Mouse (Mus musculus): Measurements from ENCODE around the gene Ing5. TPM values are rescaled to one million over a fixed set of nuclear protein-coding genes. Genes with fewer than 3 reads are reported as not detected.
"Not testable (repeated sequence)": the region's sequence is repeated elsewhere in the genome, so short reads cannot be mapped to it uniquely, and the experiment has no call there.

The Ing5 gene
- polyA plus RNA-seq (2014; fragmentation: Nextera tagmentation; extraction: Ambion mirVana), result 22.7 and 24.8 TPM in 2 replicates

DNA sequence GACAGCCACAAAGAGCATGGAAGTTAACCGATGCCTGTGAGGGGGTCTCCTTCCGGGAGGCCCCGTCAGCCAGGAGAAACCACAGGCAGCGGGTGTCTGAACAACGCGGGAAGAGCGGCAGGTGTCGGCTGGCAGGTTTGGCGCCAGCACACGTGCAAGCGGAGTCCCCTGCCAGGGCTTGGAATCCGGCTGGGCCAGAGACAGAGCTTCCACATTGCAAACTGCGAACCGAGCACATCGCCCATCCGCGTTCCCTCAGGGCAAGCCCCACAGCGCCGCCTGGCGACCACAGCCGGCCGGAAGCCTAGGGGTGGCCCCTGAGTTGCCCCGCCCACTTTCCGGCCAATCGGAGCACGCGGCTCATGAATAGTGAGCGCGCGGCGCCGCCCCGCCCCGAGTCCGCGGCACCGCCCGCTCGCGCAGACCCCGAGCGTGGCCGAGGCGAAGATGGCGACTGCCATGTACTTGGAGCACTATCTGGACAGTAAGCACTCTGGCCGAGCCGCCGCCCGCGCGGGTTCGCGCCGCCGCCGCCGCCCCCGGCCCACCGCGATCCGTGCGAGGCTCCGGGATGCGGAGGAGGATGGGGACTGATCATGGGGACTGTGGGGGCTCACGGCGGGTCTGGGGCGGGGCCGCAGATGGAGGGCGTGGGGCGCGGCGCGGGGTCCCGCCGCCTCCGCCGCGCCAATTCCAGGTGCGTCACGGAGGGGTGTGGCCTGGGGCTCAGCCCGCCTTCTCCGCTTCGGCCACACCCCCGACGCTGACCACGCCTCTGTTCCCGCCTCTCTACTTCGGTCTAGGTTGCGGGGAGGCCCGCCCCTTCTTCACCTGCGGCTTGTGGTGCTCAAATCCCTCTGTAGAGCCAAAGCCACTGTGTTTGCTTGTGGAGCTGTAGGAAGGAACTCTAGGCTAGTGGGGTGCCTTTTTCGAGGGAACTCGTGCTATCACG, at the start of gene Ing5:
TSS of gene Ing5 (plus strand) at position 410 of the 952 bp plus-strand sequence.
- Histone ChIP-seq H3K9me3 (ENCODE audit: low read depth, low read length) (no peaks in the 10 kb centered on the region), H3K27ac (ENCODE audit: low read depth) (peak within 1 kb of the TSS; percentile 96), H3K4me1 (ENCODE audit: insufficient read depth) (0 out of 2 replicates have a peak, but pooled peaks cover 12% of the 10 kb centered on the region), H3K4me2 (peak within 1 kb of the TSS; percentile 78), H3K27me3 (ENCODE audit: insufficient read depth, low read length) (no peaks in the 10 kb centered on the region), H3K4me3 (ENCODE audit: low read depth, low read length) (peak within 1 kb of the TSS; percentile 78), H3K9ac (peak within 1 kb of the TSS; percentile 86), H3K36me3 (ENCODE audit: insufficient read depth) (peaks cover 49% of the 10 kb centered on the region)
- ATAC-seq (ENCODE audit: insufficient read depth) (peak; percentile 92), DNase-seq (peak; percentile 99)
- peak; percentile 95 for TF ChIP-seq CTCF (IDR thresholded peaks at IDR 0.05; ENCODE audit: low read depth)
- under 1% methylated on average over 86 of the region's 94 CpGs for WGBS

DNA sequence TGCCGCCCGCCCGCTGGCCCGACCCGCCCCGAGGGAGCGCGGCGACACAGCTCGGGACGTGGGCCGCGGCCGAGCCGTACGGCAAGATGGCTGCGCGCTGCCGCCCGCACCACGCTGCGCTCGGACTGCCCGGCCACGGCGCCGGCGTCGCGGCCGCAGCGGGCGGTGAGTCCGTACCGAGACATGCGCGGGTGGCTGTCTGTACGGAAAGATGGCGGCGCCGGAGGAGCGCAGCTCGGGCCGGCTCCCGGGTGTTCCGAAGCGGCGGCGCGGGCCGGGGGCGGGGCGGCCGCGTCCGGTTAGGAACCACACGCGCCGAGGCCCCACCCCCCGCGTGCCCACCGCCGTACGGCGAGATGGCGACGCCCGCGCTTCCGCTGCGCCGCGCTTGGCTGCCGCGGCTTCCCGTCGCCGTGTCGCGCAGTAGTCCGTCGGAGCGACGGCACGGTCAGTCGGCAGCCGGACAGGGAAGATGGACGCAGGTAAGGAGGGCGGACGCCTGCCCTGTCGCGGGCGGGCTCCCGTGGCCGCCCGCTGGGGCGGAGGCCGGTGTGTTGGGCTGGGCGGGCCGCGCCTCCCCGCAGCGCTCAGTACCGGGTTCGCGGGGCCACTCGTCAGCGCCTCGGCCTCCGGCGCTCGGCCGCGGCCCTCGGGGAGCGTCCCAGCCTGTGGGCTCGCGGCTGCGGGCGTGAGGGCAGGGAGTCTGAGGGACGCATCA, 49.0 kb upstream of the Ing5 start, which contains the start of gene Thap4:
TSS of gene Thap4 (minus strand) at position 292 of the 718 bp plus-strand sequence.
- peak within 1 kb of the TSS; percentile 75 for H3K4me2 ChIP-seq
- no peaks in the 10 kb centered on the region for H3K9me3 ChIP-seq (ENCODE audit: low read depth, low read length)
- 0 out of 2 replicates have a peak, but pooled peaks cover 3% of the 10 kb centered on the region for H3K4me1 ChIP-seq (ENCODE audit: insufficient read depth)
- DNase-seq (peak; percentile 94), ATAC-seq (ENCODE audit: insufficient read depth) (peak; percentile 93)
- peak within 1 kb of the TSS; percentile 86 for H3K27ac ChIP-seq (ENCODE audit: low read depth)
- no peaks in the 10 kb centered on the region for H3K27me3 ChIP-seq (ENCODE audit: insufficient read depth, low read length)
- no peak for TF ChIP-seq CTCF (IDR thresholded peaks at IDR 0.05; ENCODE audit: low read depth)
- H3K4me3 ChIP-seq (ENCODE audit: low read depth, low read length), result peak within 1 kb of the TSS; percentile 96
- H3K36me3 ChIP-seq (ENCODE audit: insufficient read depth), result peaks cover 10% of the 10 kb centered on the region
- WGBS, result under 1% methylated on average over 104 of the region's 121 CpGs
- H3K9ac ChIP-seq, result peak within 1 kb of the TSS; percentile 86

- no peak for TF ChIP-seq CTCF (IDR thresholded peaks at IDR 0.05; ENCODE audit: low read depth)
- Histone ChIP-seq H3K4me3 (ENCODE audit: low read depth, low read length) (peak overlapping the region; percentile 96), H3K27ac (ENCODE audit: low read depth) (peak overlapping the region; percentile 86), H3K4me2 (peak overlapping the region; percentile 75), H3K9me3 (ENCODE audit: low read depth, low read length) (no peaks in the 10 kb centered on the region), H3K27me3 (ENCODE audit: insufficient read depth, low read length) (no peaks in the 10 kb centered on the region), H3K9ac (peak overlapping the region; percentile 86), H3K4me1 (ENCODE audit: insufficient read depth) (0 out of 2 replicates have a peak, but pooled peaks cover 3% of the 10 kb centered on the region), H3K36me3 (ENCODE audit: insufficient read depth) (peaks cover 5% of the 10 kb centered on the region; the same call in 1 of the 2 replicates)
- ATAC-seq (ENCODE audit: insufficient read depth), result no peak
- DNase-seq, result peak; percentile 58
- under 1% methylated on average over 13 of the region's 13 CpGs for WGBS
Measured at GRCm38 (mm10) chr1:93755291-93755610, 48.5 kb upstream of the Ing5 start.

- H3K36me3 ChIP-seq (ENCODE audit: insufficient read depth), result peaks cover 1% of the 10 kb centered on the region; the same call in 1 of the 2 replicates
- WGBS, result 22% methylated on average over 7 of the region's 7 CpGs
- H3K27me3 ChIP-seq (ENCODE audit: insufficient read depth, low read length), result no peaks in the 10 kb centered on the region
- H3K4me2 ChIP-seq, result peak overlapping the region; percentile 75
- H3K4me1 ChIP-seq (ENCODE audit: insufficient read depth), result 0 out of 2 replicates have a peak, but pooled peaks cover 3% of the 10 kb centered on the region
- H3K9ac ChIP-seq, result peak overlapping the region; percentile 86
- DNase-seq (no peak), ATAC-seq (ENCODE audit: insufficient read depth) (no peak)
- no peak for TF ChIP-seq CTCF (IDR thresholded peaks at IDR 0.05; ENCODE audit: low read depth)
- no peaks in the 10 kb centered on the region for H3K9me3 ChIP-seq (ENCODE audit: low read depth, low read length)
- H3K27ac ChIP-seq (ENCODE audit: low read depth), result peak overlapping the region; percentile 86; the same call in 1 of the 2 replicates
- H3K4me3 ChIP-seq (ENCODE audit: low read depth, low read length), result peak overlapping the region; percentile 96
Measured at GRCm38 (mm10) chr1:93755618-93756017, 48.1 kb upstream of the Ing5 start.

DNA sequence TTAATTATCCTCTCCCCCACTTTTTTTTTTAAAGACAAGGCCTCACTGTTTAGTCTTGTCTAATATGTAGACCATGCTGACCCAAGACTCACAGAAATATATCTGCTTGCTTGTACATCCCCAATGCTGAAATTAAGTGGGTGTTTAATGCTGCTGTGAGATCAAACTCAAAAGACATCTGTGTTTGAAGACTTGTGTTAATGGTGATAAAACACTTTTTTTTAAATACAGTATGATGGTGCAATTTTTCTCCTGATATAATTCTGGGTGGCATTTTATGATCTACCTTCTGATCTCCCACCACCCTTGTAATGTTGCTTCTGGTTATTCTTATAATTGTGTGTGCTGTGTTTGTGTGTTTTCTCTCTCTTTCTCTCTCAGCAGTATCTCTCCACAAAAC, 47.6 kb upstream of the Ing5 start:
- Histone ChIP-seq H3K27me3 (ENCODE audit: insufficient read depth, low read length) (no peaks in the 10 kb centered on the region), H3K4me1 (ENCODE audit: insufficient read depth) (0 out of 2 replicates have a peak, but pooled peaks cover 3% of the 10 kb centered on the region), H3K4me2 (peak overlapping the region; percentile 75), H3K9ac (0 out of 2 replicates have a peak overlapping the region, but pooled peaks have one; percentile 86), H3K9me3 (ENCODE audit: low read depth, low read length) (no peaks in the 10 kb centered on the region), H3K36me3 (ENCODE audit: insufficient read depth) (no peaks in the 10 kb centered on the region), H3K27ac (ENCODE audit: low read depth) (no peak overlapping the region), H3K4me3 (ENCODE audit: low read depth, low read length) (peak overlapping the region; percentile 96)
- no peak for TF ChIP-seq CTCF (IDR thresholded peaks at IDR 0.05; ENCODE audit: low read depth)
- ATAC-seq (ENCODE audit: insufficient read depth), result no peak
- no peak for DNase-seq

DNA sequence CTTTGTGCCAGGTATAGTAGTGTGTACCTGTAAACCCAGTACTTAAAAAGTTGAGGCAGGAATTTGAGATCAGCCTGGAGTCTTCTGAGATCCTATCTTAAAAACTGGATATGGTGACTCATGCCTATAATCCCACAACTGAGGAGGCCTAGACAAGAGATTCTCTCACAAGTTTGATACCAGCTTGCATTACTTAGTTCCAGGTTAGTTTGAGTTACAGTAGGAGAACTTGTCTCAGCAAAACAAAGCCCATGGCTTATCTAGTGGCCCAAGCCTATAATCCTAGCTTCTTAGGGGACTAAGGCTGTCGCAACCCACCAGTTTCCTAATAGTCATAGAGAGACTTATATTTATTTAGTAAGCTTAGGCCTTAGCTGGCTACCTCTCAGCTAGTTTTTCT, 43.7 kb upstream of the Ing5 start:
- Histone ChIP-seq H3K4me2 (no peak overlapping the region), H3K4me1 (ENCODE audit: insufficient read depth) (no peaks in the 10 kb centered on the region), H3K27me3 (ENCODE audit: insufficient read depth, low read length) (no peaks in the 10 kb centered on the region), H3K9ac (no peak overlapping the region), H3K4me3 (ENCODE audit: low read depth, low read length) (no peak overlapping the region), H3K9me3 (ENCODE audit: low read depth, low read length) (no peaks in the 10 kb centered on the region), H3K36me3 (ENCODE audit: insufficient read depth) (no peaks in the 10 kb centered on the region), H3K27ac (ENCODE audit: low read depth) (no peak overlapping the region)
- DNase-seq (no peak), ATAC-seq (ENCODE audit: insufficient read depth) (no peak)
- WGBS, result 84% methylated on average over 1 of the region's 1 CpGs
- TF ChIP-seq CTCF (IDR thresholded peaks at IDR 0.05; ENCODE audit: low read depth), result no peak

DNA sequence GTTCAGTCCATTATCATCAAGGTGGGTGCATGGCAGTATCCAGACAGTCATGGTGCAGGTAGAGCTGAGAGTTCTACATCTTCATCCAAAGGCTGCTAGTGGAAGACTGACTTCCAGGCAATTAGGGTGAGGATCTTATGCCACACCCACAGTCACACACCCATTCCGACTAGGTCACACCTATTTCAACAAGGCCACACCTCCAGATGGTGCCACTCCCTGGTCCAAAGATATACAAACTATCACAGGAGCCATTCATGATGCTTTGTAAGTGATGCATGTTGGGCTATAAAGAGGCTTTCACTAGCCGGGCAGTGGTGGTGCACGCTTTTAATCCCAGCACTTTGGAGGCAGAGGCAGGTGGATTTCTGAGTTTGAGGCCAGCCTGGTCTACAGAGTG, 40.2 kb upstream of the Ing5 start:
- not testable (repeated sequence) for H3K36me3 ChIP-seq (ENCODE audit: insufficient read depth); H3K27me3 ChIP-seq (ENCODE audit: insufficient read depth, low read length); H3K4me2 ChIP-seq; H3K4me3 ChIP-seq (ENCODE audit: low read depth, low read length); ATAC-seq (ENCODE audit: insufficient read depth); H3K4me1 ChIP-seq (ENCODE audit: insufficient read depth); DNase-seq; H3K9me3 ChIP-seq (ENCODE audit: low read depth, low read length); H3K9ac ChIP-seq; H3K27ac ChIP-seq (ENCODE audit: low read depth)
- WGBS, result 91% methylated on average over 3 of the region's 3 CpGs

Measured in lung, embryonic 14.5 days (tissue).